Mouse (Mus musculus) forebrain, embryonic 14.5 days (tissue): ENCODE measurements at regions not wholly inside any gene's neighbourhood (a gene's known extent, or its start where the extent isn't known, plus 50 kb on each side); places are given as distances from the start of the nearest gene placed in this dataset.

Experiments
- ATAC-seq: fragments of 200-750 bp; cut with Nextera tagmentation; 2 replicates; pipeline ENCODE4 v1.8.0; 2017; ENCODE audit warnings: mild to moderate bottlenecking, moderate library complexity
- DNase-seq: peaks from one replicate; pipeline ENCODE4 v3.0.0-alpha.2; 2015; ENCODE audit warnings: low spot score
- H3K27ac ChIP-seq: fragments of 300-500 bp; sonication (generic); 2 replicates; pipeline ENCODE4 v1.5.1; 2014; ENCODE audit warnings: low read depth, mild to moderate bottlenecking, control low read depth, low read length, moderate library complexity
- H3K27me3 ChIP-seq: fragments of 300-500 bp; sonication (generic); replicated peaks from 2 replicates; pipeline ENCODE4 v1.6.1; 2014; ENCODE audit warnings: low read length, control low read depth, mixed read lengths; ENCODE audit not compliant: control insufficient read depth, insufficient read depth
- H3K36me3 ChIP-seq: fragments of 300-500 bp; sonication (generic); 2 replicates; pipeline ENCODE4 v1.6.1; 2014; ENCODE audit warnings: low read length, control low read depth; ENCODE audit not compliant: control insufficient read depth, insufficient read depth
- H3K4me1 ChIP-seq: fragments of 300-500 bp; sonication (generic); 2 replicates; pipeline ENCODE4 v1.6.1; 2014; ENCODE audit warnings: antibody characterized with exemption, low read length, control low read depth; ENCODE audit not compliant: control insufficient read depth, insufficient read depth
- H3K4me2 ChIP-seq: fragments of 300-500 bp; sonication (generic); 2 replicates; pipeline ENCODE4 v1.6.1; 2014; ENCODE audit warnings: mild to moderate bottlenecking, control low read depth, low read length
- H3K4me3 ChIP-seq: fragments of 300-500 bp; sonication (generic); 2 replicates; pipeline ENCODE4 v1.5.1; 2014; ENCODE audit warnings: low read depth, low read length, control low read depth
- H3K9ac ChIP-seq: fragments of 300-500 bp; sonication (generic); 2 replicates; pipeline ENCODE4 v1.6.1; 2014; ENCODE audit warnings: mild to moderate bottlenecking, low read length, control low read depth, moderate library complexity
- H3K9me3 ChIP-seq: fragments of 300-500 bp; sonication (generic); replicated peaks from 2 replicates; pipeline ENCODE4 v1.6.1; 2016; ENCODE audit warnings: low read length, control low read depth, mixed read lengths; ENCODE audit not compliant: control insufficient read depth
- WGBS: fragments of 180-500 bp; shearing (Covaris S2); extraction: QIAGEN DNeasy Blood & Tissue Kit; methylation state at CpG from one replicate; pipeline ENCODE4 v1.1.7; 2014; 5-methylcytosine and 5-hydroxymethylcytosine counted together

GRCm38 (mm10) chr6:100396311-100397200, 109.3 kb upstream of the Rybp start:
- H3K27me3 ChIP-seq = no peaks in the 10 kb centered on the region
- H3K9ac ChIP-seq = no peak overlapping the region
- no peak overlapping the region for H3K4me2 ChIP-seq
- H3K4me1 ChIP-seq = no peaks in the 10 kb centered on the region
- H3K27ac ChIP-seq = no peak overlapping the region
- H3K4me3 ChIP-seq = no peak overlapping the region
- no peaks in the 10 kb centered on the region for H3K9me3 ChIP-seq
- no peaks in the 10 kb centered on the region for H3K36me3 ChIP-seq
- no peak for DNase-seq
- 80% methylated on average over 14 of the region's 14 CpGs for WGBS
- ATAC-seq = no peak

GRCm38 (mm10) chr6:100390258-100390910, 103.1 kb upstream of the Rybp start:
- WGBS = 84% methylated on average over 7 of the region's 7 CpGs
- Histone ChIP-seq H3K9me3 (no peaks in the 10 kb centered on the region), H3K27me3 (no peaks in the 10 kb centered on the region), H3K4me1 (no peaks in the 10 kb centered on the region), H3K4me2 (no peak overlapping the region), H3K4me3 (no peak overlapping the region), H3K27ac (no peak overlapping the region), H3K36me3 (no peaks in the 10 kb centered on the region), H3K9ac (no peak overlapping the region)
- ATAC-seq (no peak), DNase-seq (no peak)

GRCm38 (mm10) chr6:100387042-100387441, 99.8 kb upstream of the Rybp start:
- no peaks in the 10 kb centered on the region for H3K27me3 ChIP-seq
- no peaks in the 10 kb centered on the region for H3K9me3 ChIP-seq
- H3K4me2 ChIP-seq = no peak overlapping the region
- H3K4me1 ChIP-seq = no peaks in the 10 kb centered on the region
- no peak overlapping the region for H3K9ac ChIP-seq
- no peak overlapping the region for H3K4me3 ChIP-seq
- no peak overlapping the region for H3K27ac ChIP-seq
- ATAC-seq = no peak
- DNase-seq = no peak
- WGBS = 35% methylated on average over 5 of the region's 5 CpGs
- H3K36me3 ChIP-seq = no peaks in the 10 kb centered on the region

- no peak overlapping the region for H3K9ac ChIP-seq
- ATAC-seq = no peak
- H3K27me3 ChIP-seq = no peaks in the 10 kb centered on the region
- no peak overlapping the region for H3K4me3 ChIP-seq
- H3K9me3 ChIP-seq = no peaks in the 10 kb centered on the region
- no peak for DNase-seq
- H3K4me2 ChIP-seq = no peak overlapping the region
- WGBS = 73% methylated on average over 8 of the region's 8 CpGs
- H3K27ac ChIP-seq = no peak overlapping the region
- peaks cover 6% of the 10 kb centered on the region for H3K4me1 ChIP-seq
- no peaks in the 10 kb centered on the region for H3K36me3 ChIP-seq
Measured at GRCm38 (mm10) chr6:100385640-100386039, 98.4 kb upstream of the Rybp start.

GRCm38 (mm10) chr6:100381046-100381445, 93.8 kb upstream of the Rybp start:
- DNase-seq = no peak
- Histone ChIP-seq H3K9ac (no peak overlapping the region), H3K4me3 (no peak overlapping the region), H3K4me1 (peaks cover 20% of the 10 kb centered on the region), H3K27me3 (no peaks in the 10 kb centered on the region), H3K36me3 (no peaks in the 10 kb centered on the region), H3K4me2 (no peak overlapping the region), H3K9me3 (no peaks in the 10 kb centered on the region), H3K27ac (no peak overlapping the region)
- no peak for ATAC-seq
- WGBS = 71% methylated on average over 5 of the region's 5 CpGs

- ATAC-seq = peak; percentile 74
- DNase-seq = peak; percentile 83
- Histone ChIP-seq H3K4me2 (no peak overlapping the region), H3K27ac (no peak overlapping the region), H3K9ac (no peak overlapping the region), H3K4me1 (peaks cover 20% of the 10 kb centered on the region), H3K4me3 (no peak overlapping the region), H3K36me3 (no peaks in the 10 kb centered on the region), H3K27me3 (no peaks in the 10 kb centered on the region), H3K9me3 (no peaks in the 10 kb centered on the region)
- 6% methylated on average over 6 of the region's 6 CpGs for WGBS
Measured at GRCm38 (mm10) chr6:100380536-100380935, 93.3 kb upstream of the Rybp start.

GRCm38 (mm10) chr6:100379792-100380191, 92.5 kb upstream of the Rybp start:
- Histone ChIP-seq H3K4me3 (no peak overlapping the region), H3K4me2 (no peak overlapping the region), H3K4me1 (peaks cover 20% of the 10 kb centered on the region), H3K9ac (no peak overlapping the region), H3K36me3 (no peaks in the 10 kb centered on the region), H3K27ac (no peak overlapping the region), H3K27me3 (no peaks in the 10 kb centered on the region), H3K9me3 (no peaks in the 10 kb centered on the region)
- DNase-seq = peak; percentile 35
- 44% methylated on average over 4 of the region's 4 CpGs for WGBS
- no peak for ATAC-seq

- no peak overlapping the region for H3K4me2 ChIP-seq
- H3K36me3 ChIP-seq = no peaks in the 10 kb centered on the region
- no peak overlapping the region for H3K4me3 ChIP-seq
- peak; percentile 65 for DNase-seq
- H3K9me3 ChIP-seq = no peaks in the 10 kb centered on the region
- H3K27me3 ChIP-seq = no peaks in the 10 kb centered on the region
- no peak overlapping the region for H3K9ac ChIP-seq
- peaks cover 20% of the 10 kb centered on the region for H3K4me1 ChIP-seq
- no peak overlapping the region for H3K27ac ChIP-seq
- 34% methylated on average over 4 of the region's 4 CpGs for WGBS
- ATAC-seq = no peak
Measured at GRCm38 (mm10) chr6:100378533-100378874, 91.2 kb upstream of the Rybp start.
